Mouse (Mus musculus) limb, embryonic 10.5 days (tissue): ENCODE data around the gene Hapln1. TPM values are rescaled to one million over a fixed set of nuclear protein-coding genes. Genes with fewer than 3 reads are reported as not detected.

Experiments used
- DNase-seq: peaks from one replicate; pipeline ENCODE4 v3.0.0-alpha.2; 2017; ENCODE audit warnings: low spot score
- H3K27ac ChIP-seq: fragments of 300-500 bp; sonication (generic); 2 replicates; pipeline ENCODE4 v1.5.1; 2016; ENCODE audit warnings: mild to moderate bottlenecking
- H3K27me3 ChIP-seq: fragments of 300-500 bp; sonication (generic); 2 replicates; pipeline ENCODE4 v1.6.1; 2016; ENCODE audit warnings: low read depth, mild to moderate bottlenecking; ENCODE audit not compliant: poor library complexity, severe bottlenecking
- H3K36me3 ChIP-seq: fragments of 300-500 bp; sonication (generic); 2 replicates; pipeline ENCODE4 v1.6.1; 2016; ENCODE audit warnings: mild to moderate bottlenecking, moderate library complexity
- H3K4me1 ChIP-seq: fragments of 300-500 bp; sonication (generic); 2 replicates; pipeline ENCODE4 v1.6.1; 2016
- H3K4me3 ChIP-seq: fragments of 300-500 bp; sonication (generic); 2 replicates; pipeline ENCODE4 v1.5.1; 2016; ENCODE audit warnings: mild to moderate bottlenecking, moderate library complexity
- H3K9me3 ChIP-seq: fragments of 300-500 bp; sonication (generic); replicated peaks from 2 replicates; pipeline ENCODE4 v1.6.1; 2016; ENCODE audit warnings: mild to moderate bottlenecking
- WGBS: fragments of 180-500 bp; shearing (Covaris S2); methylation state at CpG from one replicate; pipeline ENCODE4 v1.1.7; 2016; 5-methylcytosine and 5-hydroxymethylcytosine counted together
- polyA plus RNA-seq: library from polyadenylated mRNA; unstranded; fragments of >200 nt; fragmentation: Nextera tagmentation; extraction: Ambion mirVana; gene quantifications from 2 replicates; pipeline ENCODE4 v1.2.1, GENCODE M21; 2016

The Hapln1 gene
- polyA plus RNA-seq, 1 experiment from 2014 or later = 17.1 TPM

GRCm38 (mm10) chr13:89551502-89551901, 11.9 kb downstream of the Hapln1 start:
- H3K36me3 ChIP-seq = no peaks in the 10 kb centered on the region
- no peaks in the 10 kb centered on the region for H3K27me3 ChIP-seq
- WGBS = 8% methylated on average over 1 of the region's 1 CpGs
- no peak overlapping the region for H3K27ac ChIP-seq
- H3K9me3 ChIP-seq = no peaks in the 10 kb centered on the region
- DNase-seq = no peak
- peaks cover 4% of the 10 kb centered on the region; the same call in 1 of the 2 replicates for H3K4me1 ChIP-seq
- H3K4me3 ChIP-seq = no peak overlapping the region

- Histone ChIP-seq H3K4me1 (no peaks in the 10 kb centered on the region), H3K4me3 (no peak overlapping the region), H3K9me3 (no peaks in the 10 kb centered on the region), H3K27ac (no peak overlapping the region), H3K27me3 (no peaks in the 10 kb centered on the region), H3K36me3 (no peaks in the 10 kb centered on the region)
- no peak for DNase-seq
- WGBS = 95% methylated on average over 5 of the region's 5 CpGs
Observed at GRCm38 (mm10) chr13:89564518-89564917, 24.9 kb downstream of the Hapln1 start.

- Histone ChIP-seq H3K9me3 (no peaks in the 10 kb centered on the region), H3K4me3 (no peak overlapping the region), H3K4me1 (no peaks in the 10 kb centered on the region), H3K27me3 (no peaks in the 10 kb centered on the region), H3K36me3 (no peaks in the 10 kb centered on the region), H3K27ac (no peak overlapping the region)
- WGBS = 89% methylated on average over 4 of the region's 4 CpGs
- no peak for DNase-seq
Observed at GRCm38 (mm10) chr13:89566300-89566699, 26.7 kb downstream of the Hapln1 start.

- no peaks in the 10 kb centered on the region for H3K27me3 ChIP-seq
- H3K4me3 ChIP-seq = no peak overlapping the region
- H3K9me3 ChIP-seq = no peaks in the 10 kb centered on the region
- H3K36me3 ChIP-seq = no peaks in the 10 kb centered on the region
- no peaks in the 10 kb centered on the region for H3K4me1 ChIP-seq
- 97% methylated on average over 2 of the region's 2 CpGs for whole genome bisulfite sequencing
- H3K27ac ChIP-seq = no peak overlapping the region
- DNase-seq = no peak
Observed at GRCm38 (mm10) chr13:89579115-89579514, 39.5 kb downstream of the Hapln1 start.

GRCm38 (mm10) chr13:89583138-89583746, 43.6 kb downstream of the Hapln1 start:
- Histone ChIP-seq H3K27me3 (no peaks in the 10 kb centered on the region), H3K9me3 (no peaks in the 10 kb centered on the region), H3K27ac (no peak overlapping the region), H3K4me1 (no peaks in the 10 kb centered on the region), H3K36me3 (no peaks in the 10 kb centered on the region), H3K4me3 (no peak overlapping the region)
- 78% methylated on average over 4 of the region's 4 CpGs for WGBS
- DNase-seq = no peak

- no peaks in the 10 kb centered on the region for H3K9me3 ChIP-seq
- no peaks in the 10 kb centered on the region for H3K36me3 ChIP-seq
- H3K4me1 ChIP-seq = no peaks in the 10 kb centered on the region
- no peak overlapping the region for H3K4me3 ChIP-seq
- H3K27ac ChIP-seq = no peak overlapping the region
- DNase-seq = no peak
- whole genome bisulfite sequencing = 78% methylated on average over 10 of the region's 10 CpGs
- no peaks in the 10 kb centered on the region for H3K27me3 ChIP-seq
Observed at GRCm38 (mm10) chr13:89583747-89584738, 44.4 kb downstream of the Hapln1 start.

GRCm38 (mm10) chr13:89585144-89585543, 45.5 kb downstream of the Hapln1 start:
- no peak for DNase-seq
- Histone ChIP-seq H3K27ac (no peak overlapping the region), H3K4me1 (no peaks in the 10 kb centered on the region), H3K36me3 (no peaks in the 10 kb centered on the region), H3K27me3 (no peaks in the 10 kb centered on the region), H3K9me3 (no peaks in the 10 kb centered on the region), H3K4me3 (no peak overlapping the region)
- 62% methylated on average over 1 of the region's 1 CpGs for WGBS

- DNase-seq = no peak
- H3K36me3 ChIP-seq = 0 out of 2 replicates have a peak, but pooled peaks cover 3% of the 10 kb centered on the region
- no peaks in the 10 kb centered on the region for H3K27me3 ChIP-seq
- H3K9me3 ChIP-seq = no peaks in the 10 kb centered on the region
- no peak overlapping the region for H3K4me3 ChIP-seq
- no peaks in the 10 kb centered on the region for H3K4me1 ChIP-seq
- WGBS = 87% methylated on average over 4 of the region's 4 CpGs
- H3K27ac ChIP-seq = no peak overlapping the region
Observed at GRCm38 (mm10) chr13:89595105-89595504, 55.5 kb downstream of the Hapln1 start.

GRCm38 (mm10) chr13:89597354-89597753, 57.8 kb downstream of the Hapln1 start:
- Histone ChIP-seq H3K36me3 (0 out of 2 replicates have a peak, but pooled peaks cover 3% of the 10 kb centered on the region), H3K4me1 (no peaks in the 10 kb centered on the region), H3K4me3 (no peak overlapping the region), H3K27me3 (no peaks in the 10 kb centered on the region), H3K9me3 (no peaks in the 10 kb centered on the region), H3K27ac (no peak overlapping the region)
- DNase-seq = no peak

- H3K27ac ChIP-seq = no peak overlapping the region
- H3K36me3 ChIP-seq = no peaks in the 10 kb centered on the region
- H3K4me3 ChIP-seq = no peak overlapping the region
- 91% methylated on average over 7 of the region's 7 CpGs for WGBS
- H3K4me1 ChIP-seq = no peaks in the 10 kb centered on the region
- no peaks in the 10 kb centered on the region for H3K27me3 ChIP-seq
- no peaks in the 10 kb centered on the region for H3K9me3 ChIP-seq
- DNase-seq = no peak
Observed at GRCm38 (mm10) chr13:89600466-89600865, 60.9 kb downstream of the Hapln1 start.

- no peaks in the 10 kb centered on the region for H3K9me3 ChIP-seq
- DNase-seq = no peak
- H3K4me3 ChIP-seq = no peak overlapping the region
- no peaks in the 10 kb centered on the region for H3K36me3 ChIP-seq
- no peaks in the 10 kb centered on the region for H3K27me3 ChIP-seq
- no peaks in the 10 kb centered on the region for H3K4me1 ChIP-seq
- WGBS = 89% methylated on average over 3 of the region's 3 CpGs
- H3K27ac ChIP-seq = no peak overlapping the region
Observed at GRCm38 (mm10) chr13:89603336-89603735, 63.7 kb downstream of the Hapln1 start.

- H3K4me1 ChIP-seq = no peaks in the 10 kb centered on the region
- no peaks in the 10 kb centered on the region for H3K36me3 ChIP-seq
- no peaks in the 10 kb centered on the region for H3K27me3 ChIP-seq
- 87% methylated on average over 3 of the region's 3 CpGs for WGBS
- DNase-seq = no peak
- H3K27ac ChIP-seq = no peak overlapping the region
- H3K9me3 ChIP-seq = no peaks in the 10 kb centered on the region
- no peak overlapping the region for H3K4me3 ChIP-seq
Observed at GRCm38 (mm10) chr13:89607399-89607798, 67.8 kb downstream of the Hapln1 start.

- no peak overlapping the region for H3K4me3 ChIP-seq
- no peaks in the 10 kb centered on the region for H3K27me3 ChIP-seq
- WGBS = 84% methylated on average over 3 of the region's 3 CpGs
- no peaks in the 10 kb centered on the region for H3K9me3 ChIP-seq
- no peaks in the 10 kb centered on the region for H3K4me1 ChIP-seq
- no peaks in the 10 kb centered on the region for H3K36me3 ChIP-seq
- DNase-seq = no peak
- no peak overlapping the region for H3K27ac ChIP-seq
Observed at GRCm38 (mm10) chr13:89619064-89619463, 79.5 kb downstream of the Hapln1 start.
